Mouse (Mus musculus): ENCODE measurements around the gene Babam1. TPM values are rescaled to one million over a fixed set of nuclear protein-coding genes. Genes with fewer than 3 reads are reported as not detected.
A peak's percentile ranks its signal among the peaks of the same experiment; 100 is the strongest.

Gene Babam1
- total RNA-seq (2021), result 10 to 100 TPM; 69.4 to 70.7 TPM

DNA sequence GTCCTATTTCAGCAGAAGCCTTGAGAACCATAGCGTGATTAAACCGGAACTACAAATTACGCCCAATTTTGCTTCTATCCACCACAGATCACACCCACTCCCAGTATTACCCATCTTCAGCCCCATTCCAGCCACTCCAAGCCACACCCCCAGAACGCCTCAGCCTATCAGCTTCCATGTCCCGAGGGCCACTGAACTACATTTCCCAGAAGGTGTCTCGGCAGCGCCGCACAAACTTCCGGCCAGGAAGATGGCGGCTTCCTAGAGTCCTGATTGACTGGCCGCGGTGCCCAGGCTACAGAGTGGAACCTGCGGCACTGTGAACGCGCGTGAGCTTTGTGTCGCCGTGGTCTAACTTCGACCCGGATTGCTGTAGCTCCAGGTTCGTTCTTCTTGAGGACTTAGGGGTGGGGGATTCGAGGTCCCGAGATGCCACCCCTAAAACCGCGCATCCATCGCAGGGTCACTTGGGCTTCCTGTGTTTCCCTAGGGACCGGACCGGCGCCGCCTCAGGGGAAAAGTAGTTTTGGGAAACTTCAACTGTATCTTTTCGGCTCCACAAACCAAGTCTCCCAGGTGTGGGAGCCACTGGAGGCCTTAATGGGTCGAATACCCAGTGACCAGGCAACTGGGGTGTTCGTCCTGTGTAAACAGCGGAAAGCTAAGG is at the start of gene Babam1:
Gene Babam1 (plus strand): TSS at position 223 of the 667 bp plus-strand sequence.
- DNase-seq, result peak; percentile 93

DNA sequence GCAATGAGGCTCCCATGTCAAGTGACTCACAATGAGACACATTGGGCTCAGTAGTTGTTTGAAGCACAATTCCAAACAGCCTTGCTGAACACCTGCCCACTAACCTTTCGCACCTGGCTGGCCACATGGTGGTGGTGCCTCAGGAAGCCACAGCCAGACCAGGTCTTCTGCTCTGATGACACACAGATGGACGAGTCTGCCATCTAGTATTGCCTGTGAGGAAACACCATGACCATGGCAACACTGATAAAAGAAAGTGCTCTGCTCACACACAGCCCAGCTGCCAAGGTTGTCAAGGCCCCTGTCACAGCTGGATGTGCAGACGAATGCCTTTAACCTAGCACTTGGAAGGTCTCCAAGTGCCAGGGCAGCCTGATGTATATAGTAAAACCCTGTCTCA is 45.5 kb upstream of the Babam1 start:
- no peak for DNase-seq

DNA sequence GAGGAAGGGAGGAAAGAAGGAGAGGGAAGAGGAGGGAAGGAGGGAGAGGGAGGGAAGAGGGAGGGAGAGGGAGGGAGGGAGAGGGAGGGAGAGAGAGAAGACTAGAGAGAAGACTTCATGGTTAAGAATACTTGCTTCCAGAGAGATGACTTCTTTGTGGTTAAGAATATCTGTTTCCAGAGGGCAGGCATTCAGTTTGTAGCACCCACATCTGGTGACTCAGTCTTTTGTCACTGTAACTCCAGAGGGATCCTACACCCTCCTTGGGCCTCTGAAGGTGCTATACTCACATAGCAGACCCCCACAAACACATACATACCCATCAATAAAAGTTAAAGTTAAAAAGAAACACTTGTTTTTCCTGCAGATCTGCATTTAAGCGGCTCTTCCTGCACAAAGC is 45.1 kb upstream of the Babam1 start:
- DNase-seq, result no peak

DNA sequence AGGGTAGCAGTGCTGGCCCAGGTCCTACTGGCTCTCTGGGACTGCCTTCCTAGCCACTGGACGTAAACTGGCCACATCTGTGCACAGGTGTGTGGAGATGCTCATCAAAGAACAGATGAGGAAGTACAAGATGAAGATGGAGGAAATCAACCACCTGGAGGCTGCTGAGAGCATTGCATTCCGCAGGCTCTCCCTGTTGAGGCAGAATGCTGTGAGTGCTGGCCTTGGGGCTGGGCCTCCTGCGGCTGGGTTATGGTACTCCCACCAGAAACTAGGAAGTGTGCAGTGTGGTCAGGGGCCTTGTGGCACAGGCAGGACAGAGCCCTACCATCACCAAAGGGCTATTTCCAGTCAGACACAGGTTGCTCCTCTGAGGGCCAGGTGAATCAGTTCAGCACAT is 38.6 kb upstream of the Babam1 start:
- DNase-seq, result no peak

DNA sequence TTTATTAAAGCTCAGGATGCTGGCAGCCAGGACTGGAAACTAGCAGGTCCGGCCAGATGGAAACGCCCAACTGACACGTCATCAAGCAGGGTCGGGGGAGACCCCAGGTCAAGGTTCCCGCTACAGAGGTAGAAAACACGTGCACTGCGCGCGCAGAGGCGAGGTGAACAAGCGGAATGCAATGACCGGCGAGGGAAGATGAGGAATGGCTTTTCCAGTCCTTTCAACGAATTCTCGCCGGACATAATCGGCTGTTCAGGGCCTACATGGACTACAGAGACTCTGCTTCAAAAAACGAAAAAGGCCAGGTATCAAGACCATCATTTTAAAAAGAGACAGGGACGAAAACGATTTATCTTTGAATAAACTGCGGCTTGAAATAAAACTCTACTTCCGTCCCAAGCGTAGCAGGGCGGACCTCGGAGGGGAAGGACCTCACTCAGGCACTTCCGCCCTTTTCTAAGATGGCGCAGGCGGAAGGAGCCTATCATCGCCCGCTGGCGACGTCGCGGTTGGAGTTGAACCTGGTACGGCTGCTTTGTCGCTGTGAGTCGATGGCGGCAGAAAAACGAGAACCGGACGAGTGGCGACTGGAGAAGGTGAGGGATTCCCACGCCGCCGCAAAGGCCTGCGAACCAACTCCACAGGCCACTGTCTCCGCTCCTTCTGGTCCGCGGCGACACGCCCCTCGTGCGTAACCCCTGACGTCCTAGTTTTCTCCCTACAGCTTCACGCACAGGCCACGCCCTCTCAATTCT is 29.7 kb upstream of the Babam1 start, which contains the start of gene Use1:
Gene Use1 (plus strand): TSS at position 78 of the 758 bp plus-strand sequence.
- DNase-seq, result peak; percentile 90

DNA sequence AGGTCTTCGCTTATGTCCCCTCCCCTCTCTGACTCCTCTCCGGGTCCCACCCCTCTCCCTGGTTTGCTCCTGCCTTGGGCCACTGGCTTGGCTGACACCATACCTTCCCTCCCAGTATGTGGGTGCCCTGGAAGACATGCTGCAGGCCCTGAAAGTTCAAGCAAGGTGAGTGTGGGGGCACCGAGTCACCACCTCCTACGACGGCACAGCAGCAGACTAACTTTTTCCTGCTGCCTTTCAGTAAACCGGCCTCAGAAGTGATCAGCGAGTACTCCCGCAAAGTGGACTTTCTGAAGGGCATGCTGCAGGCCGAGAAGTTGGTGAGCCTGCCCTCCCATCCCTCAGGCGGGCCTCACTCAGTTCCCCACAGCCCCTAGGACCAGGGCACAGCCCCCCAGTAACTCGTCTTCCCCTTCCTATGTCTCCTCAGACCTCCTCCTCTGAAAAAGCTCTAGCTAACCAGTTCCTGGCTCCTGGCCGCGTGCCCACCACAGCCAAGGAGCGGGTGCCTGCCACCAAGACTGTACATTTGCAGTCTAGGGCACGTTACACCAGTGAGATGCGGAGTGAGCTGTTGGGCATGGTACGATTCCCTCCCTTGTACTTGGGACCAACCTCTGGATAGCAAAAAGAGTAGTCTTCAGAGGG is 29.0 kb upstream of the Babam1 start:
- no peak for DNase-seq

DNA sequence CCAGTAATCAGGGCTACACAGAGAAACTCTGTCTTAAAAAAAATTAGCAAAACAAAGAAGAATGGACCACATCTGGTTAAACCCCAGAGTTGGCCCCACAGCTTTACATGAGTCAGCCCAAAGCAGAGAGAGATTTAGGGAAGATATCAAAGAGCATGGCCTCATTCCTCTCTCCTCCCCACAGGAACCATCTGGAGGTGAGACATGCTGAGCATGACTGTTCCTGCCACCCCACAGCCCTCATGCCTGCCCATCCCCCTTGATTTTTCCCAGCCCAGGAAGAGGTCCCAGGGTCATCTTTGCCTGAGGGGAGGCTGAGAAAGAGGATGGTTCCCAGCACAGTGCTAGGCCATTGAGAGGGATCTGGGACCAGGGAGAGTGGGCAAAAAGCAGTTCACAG is 28.3 kb upstream of the Babam1 start:
- DNase-seq, result no peak

DNA sequence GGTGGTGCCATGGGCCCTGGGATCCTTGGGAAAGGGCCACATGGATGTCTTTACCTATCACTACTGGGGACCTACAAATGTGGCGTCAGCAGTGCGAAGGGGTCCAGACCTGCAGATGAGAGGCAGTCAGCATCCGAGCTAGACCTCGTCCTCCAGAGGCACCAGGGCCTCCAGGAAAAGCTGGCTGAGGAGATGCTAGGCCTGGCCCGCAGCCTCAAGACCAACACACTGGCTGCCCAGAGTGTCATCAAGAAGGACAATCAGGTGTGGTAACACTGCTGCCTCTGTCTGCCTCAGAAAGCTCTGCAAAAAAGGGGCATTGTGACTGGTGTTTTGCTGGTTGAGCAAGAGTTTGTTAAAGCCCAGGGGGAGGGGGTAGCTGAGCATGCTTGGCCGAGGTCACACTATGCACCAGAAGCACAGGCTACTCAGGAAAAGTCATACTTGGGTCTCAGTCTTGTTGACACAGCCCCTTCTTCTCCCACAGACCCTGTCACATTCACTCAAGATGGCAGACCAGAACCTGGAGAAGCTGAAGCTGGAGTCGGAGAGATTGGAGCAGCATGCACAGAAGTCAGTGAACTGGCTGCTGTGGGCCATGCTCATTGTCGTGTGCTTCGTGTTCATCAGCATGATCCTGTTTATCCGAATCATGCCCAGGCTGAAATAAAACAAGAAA is 27.5 kb upstream of the Babam1 start:
- no peak for DNase-seq

DNA sequence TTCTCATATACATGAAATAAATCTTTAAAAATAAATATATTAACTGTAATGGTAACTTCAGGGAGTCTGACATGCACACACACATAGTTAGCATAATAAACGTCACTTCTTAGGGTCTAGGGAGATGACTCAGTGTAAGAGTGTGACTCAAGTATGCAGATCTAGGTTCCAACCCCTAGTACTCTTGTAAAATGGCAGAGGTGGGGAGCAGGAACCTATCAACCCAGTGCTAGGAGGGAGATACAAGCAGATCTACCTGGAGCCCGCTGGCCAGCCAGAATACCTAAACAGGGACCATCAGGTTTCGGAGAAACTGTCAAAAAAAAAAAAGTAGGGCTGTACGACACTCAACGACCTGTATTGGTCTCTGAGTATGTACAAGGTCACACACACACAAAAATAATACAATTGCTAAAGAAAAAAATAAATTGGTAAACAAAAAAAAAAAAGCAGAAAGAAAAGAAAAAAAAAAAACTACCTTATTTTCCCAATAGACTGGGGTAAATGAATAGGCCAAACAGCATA is 25.9 kb upstream of the Babam1 start:
- no peak for DNase-seq

DNA sequence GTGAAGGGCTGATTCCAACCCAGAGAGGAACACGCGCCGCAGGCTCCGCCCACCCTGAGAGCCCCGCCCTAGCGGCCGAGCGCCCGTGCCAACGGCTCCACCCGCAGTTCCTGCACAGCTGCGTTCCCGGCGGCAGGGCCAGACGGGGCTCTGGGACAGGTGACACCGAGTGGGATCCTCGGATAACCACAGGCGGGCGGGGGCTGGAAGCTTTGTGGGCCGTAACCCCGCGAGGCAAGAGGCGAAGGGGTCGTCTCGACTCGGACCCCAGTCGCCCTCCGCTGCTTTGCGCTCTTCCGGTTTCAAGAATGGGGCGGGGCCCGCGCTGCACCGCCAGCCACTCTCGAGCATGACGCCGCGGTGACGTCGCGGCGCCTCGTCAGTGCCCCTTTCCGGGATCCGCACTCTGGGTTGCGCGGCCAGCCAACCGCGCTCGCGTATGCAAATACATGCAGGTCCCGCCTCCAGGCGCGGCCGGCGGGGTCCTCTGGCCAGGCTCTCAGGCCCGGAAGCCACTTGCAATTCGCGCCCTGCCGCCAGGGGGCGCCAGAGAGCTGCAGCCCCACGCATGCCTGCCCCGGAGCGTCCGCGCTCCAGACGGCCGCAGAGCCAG is 25.3 kb upstream of the Babam1 start, which contains the start of gene Ocel1:
Gene Ocel1 (plus strand): TSS at position 63 of the 613 bp plus-strand sequence.
- DNase-seq, result peak; percentile 97

DNA sequence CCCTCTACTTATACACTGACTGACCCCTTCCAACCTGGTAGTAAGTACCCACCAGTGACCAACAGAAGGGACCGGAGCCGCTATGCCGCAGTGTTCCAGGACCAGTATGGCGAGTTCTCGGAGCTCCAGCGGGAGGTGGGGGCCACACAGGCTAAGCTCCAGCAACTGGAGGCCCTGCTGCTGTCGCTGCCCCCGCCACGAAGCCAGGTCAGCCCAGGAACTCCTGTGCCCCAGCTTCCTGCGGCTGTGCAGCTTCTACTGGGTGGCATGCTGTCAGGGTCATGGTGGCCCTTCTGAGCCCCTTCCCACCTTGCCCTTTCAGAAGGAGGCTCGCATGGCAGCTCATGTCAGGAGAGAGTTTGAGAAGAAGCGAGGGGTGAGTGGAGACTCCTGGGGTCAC is 24.2 kb upstream of the Babam1 start:
- no peak for DNase-seq

DNA sequence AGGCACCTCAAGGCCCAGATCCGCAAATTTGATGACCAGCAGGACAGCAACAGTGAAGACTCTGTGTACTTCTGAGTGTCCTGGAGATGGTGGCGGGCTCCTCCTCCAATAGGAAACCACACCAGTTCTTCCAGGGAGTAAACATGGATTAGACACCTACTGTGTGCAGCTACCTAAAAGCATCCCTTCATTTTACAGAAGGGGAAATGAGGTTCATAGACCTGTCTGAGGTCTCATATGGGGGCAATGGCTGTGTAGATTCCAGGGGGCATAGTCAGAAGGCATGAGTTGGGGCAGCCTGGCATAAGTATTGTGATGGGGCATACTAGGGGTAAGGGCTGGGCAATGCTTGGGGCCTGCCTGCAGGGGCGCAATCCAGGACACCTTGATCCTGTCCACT is 23.7 kb upstream of the Babam1 start:
- DNase-seq, result no peak

DNA sequence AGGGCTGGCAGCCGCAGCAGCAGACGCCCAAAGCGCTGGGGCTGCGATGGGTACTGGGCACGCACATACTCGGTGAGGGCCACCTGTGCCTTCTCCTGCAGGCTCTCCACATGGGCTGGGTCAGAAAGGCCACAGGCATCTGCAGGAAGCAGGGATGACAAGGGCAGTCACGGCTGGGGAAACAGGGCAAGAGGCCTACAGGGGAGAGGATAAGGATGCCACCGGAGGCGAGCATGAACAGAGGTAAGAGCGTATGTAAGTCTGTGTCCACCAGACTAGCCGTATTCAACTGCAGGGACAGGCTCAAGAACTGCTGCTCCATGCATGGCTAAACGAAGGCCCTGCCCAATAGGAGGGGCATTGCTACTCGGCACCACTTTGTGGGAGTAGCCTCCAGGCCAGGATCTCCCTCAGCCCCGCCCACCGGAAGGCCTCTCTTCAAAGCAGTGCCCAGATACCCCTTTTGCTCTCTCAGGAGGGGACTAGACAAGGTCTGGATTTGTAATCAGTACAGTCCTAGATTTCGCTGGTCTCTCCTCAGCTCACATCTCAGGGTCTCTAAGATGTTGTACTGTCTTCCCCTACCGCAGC is 21.9 kb upstream of the Babam1 start:
- DNase-seq, result no peak

DNA sequence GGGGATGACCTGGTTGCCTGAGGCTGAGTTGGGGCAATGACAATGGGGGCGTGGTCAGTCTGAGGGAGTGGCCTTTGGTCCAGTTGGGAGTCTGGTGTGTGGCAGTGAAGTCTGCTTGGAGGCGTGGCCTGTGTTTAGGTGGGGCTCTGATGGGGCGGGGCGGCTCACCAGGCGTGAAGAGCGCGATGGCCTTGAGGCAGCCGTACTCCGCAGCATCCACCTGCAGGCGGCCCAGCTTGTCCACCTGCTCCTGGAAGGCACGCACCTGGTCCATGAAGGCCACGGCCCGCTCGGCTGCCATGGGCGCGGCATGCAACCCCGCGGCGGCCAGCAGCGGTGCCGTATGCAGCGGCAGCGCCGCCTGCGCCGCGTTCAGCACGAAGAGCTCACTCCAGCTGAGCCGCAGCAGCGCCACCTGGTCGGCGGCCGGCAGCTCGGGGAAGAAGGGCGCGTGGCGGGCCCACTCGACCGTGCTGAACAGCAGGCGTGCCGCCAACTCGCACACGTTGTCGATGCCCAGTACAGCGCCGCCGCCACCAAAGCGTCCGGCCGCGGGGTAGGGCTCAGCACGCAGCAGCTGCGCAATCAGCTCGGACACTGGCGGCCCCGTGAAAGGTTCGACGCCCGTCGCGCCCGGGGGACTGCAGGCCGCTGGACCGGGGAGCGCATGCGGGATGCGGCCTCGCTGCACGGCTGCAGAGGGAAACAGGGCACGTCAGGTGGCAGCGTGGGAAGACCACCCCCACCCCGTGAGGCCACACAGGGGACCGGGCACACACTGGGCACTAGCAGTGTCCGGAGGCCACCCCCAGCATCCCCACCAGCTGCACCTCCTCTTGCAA is 20.9 kb upstream of the Babam1 start:
- DNase-seq, result peak; percentile 66

DNA sequence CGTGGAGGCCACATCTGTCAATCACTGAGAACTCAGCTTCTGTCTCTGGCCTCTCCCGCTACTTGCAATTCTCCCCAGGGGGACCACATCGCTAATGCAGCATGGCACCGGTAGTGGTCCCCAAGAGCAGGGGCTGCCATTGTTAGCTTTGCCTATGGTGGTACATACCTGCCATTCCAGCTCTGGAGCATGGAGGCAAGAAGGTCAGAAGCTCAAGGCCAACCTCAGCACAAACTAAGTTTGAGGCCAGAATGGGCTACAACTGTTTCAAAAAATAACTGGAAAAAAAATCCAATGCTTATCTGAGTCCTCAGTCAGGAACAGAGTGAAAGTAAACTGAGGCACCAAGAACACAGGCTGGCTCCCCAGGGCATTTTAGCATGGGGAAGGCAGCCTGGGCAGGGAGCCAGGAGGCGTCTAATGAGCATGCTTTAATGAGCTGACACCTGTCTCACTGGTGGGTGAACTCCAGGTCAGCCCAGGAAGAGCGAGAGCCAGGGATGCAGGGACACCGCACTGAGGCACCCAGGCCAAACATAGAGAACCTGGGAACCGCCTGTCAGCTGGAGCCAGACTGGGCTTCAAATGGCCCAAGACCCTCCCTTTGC is 20.1 kb upstream of the Babam1 start:
- DNase-seq, result no peak

DNA sequence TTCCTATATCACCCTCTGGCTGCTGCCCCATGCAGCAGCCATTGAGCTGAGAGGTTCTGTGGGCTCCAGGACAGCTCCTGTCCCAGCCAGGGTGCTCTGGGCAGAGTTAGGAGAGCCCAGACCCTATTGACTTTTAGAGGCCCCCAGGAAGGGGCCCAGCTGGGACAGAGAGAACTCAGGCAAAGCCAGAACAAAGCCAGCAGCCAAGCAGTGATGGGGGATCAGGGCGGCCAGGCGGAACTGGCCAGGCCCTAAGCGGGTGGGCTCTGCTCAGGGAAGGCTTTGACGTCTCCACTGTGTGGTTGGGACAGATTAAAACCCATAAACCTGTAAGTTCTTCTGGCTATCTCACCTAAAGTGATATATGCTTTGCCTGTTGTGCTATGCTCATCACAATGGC is 17.7 kb upstream of the Babam1 start:
- DNase-seq, result no peak

DNA sequence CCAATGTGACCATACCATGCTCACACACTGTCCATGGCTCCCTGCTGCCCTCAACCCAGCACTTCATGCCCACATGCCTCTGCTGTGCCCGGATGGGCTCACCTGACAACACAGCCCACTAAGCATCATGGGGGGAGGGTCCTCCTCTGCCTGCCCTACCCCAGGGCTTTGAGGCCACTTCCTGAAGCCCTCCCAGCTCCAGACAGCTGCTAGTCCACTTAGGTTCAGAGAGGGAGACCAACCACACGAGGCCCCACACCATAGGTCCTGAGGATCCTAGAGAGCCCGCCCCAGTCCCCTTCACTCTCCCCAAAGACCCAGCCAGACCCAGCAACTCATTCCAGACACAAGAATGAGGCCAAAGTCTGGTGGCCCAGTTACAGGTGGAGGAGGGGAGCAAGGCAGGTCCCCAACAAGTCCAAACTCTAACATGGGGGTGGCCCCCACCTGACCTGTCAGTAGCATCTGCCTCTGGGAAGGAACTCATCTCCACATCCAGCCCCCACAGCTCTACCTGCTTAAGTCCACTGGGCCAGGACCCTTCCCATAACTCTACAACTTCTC is 17.1 kb upstream of the Babam1 start:
- no peak for DNase-seq

DNA sequence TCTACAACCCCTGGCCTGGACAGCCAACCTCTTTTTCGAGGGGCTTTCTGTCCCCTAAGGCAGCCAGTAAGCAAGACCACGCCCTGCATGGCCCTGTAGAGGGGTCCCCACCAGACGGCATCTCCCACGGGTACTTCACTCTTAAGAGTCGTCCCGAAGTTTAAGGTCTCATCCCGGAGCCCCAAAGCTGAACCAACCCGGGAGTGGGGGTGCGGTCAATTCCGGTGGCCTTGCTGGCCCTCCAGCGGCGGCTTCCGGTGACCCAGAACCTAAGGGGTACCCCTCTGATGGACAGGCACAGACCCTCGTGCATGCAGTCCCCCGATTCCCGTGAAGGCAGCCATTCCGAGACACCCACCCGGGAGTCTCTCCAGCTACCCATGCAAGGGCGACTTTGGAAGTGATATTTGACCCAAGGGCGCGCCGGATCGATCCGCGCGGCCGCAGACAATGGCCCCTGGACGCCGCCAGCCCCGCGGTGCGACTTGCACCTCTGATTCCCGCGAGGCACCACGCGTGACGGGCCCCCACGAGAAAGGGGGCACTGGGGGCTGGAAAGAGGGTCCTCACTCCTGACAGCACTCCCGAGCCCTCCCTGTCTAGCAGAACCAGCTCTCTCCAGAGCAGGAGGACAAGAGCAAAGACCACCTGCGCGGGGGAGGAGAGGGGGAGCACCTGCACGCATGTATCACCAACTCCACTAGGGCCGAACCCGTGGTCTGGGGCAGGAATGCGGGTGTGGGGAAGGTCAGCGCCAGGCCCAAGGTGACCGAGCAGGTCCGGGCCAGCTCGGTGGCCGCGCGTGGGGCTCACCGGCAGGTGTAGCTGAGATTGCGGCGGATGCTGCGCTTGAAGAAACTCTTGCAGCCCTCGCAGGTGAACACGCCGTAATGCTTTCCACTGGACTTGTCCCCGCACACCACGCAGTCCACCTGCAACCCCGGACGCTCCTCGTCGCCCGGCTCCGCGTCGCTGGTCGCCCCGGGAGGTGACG is 16.2 kb upstream of the Babam1 start:
- DNase-seq, result no peak

All from heart, postnatal 4 days (tissue).